Mouse (Mus musculus) urinary bladder, postnatal 25 days (tissue): Measurements from ENCODE around the gene Atp13a1.

ENCODE experiments used
- DNase-seq: peaks from one replicate; pipeline ENCODE4 v3.0.0; 2022; ENCODE audit warnings: low spot score

Atp13a1 gene

GRCm38 (mm10) chr8:69849899-69850298, 58.9 kb downstream of the Atp13a1 start:
- DNase-seq: no peak

GRCm38 (mm10) chr8:69850926-69851506, 60.1 kb downstream of the Atp13a1 start:
- DNase-seq: no peak

GRCm38 (mm10) chr8:69853869-69854268, 62.9 kb downstream of the Atp13a1 start:
- no peak for DNase-seq
